Mouse (Mus musculus) heart, embryonic 11.5 days (tissue): ENCODE results near the gene Erv3. TPM values are rescaled to one million over a fixed set of nuclear protein-coding genes. Genes with fewer than 3 reads are reported as not detected.

Source experiments
- ATAC-seq: fragments of 200-750 bp; cut with Nextera tagmentation; replicated peaks from 2 replicates; pipeline ENCODE4 v1.8.0; 2017; ENCODE audit warnings: moderate library complexity; ENCODE audit not compliant: insufficient number of reproducible peaks, low FRiP score, low TSS enrichment
- H3K27ac ChIP-seq: fragments of 300-500 bp; sonication (generic); 2 replicates; pipeline ENCODE4 v1.5.1; 2014; ENCODE audit warnings: mild to moderate bottlenecking, low read depth, low read length
- H3K27me3 ChIP-seq: fragments of 300-500 bp; sonication (generic); 2 replicates; pipeline ENCODE4 v1.6.1; 2014; ENCODE audit warnings: mild to moderate bottlenecking, low read length, mixed read lengths; ENCODE audit not compliant: control insufficient read depth, insufficient read depth
- H3K36me3 ChIP-seq: fragments of 300-500 bp; sonication (generic); 2 replicates; pipeline ENCODE4 v1.6.1; 2014; ENCODE audit warnings: mild to moderate bottlenecking, low read length, moderate library complexity, mixed read lengths; ENCODE audit not compliant: control insufficient read depth, insufficient read depth
- H3K4me1 ChIP-seq: fragments of 300-500 bp; sonication (generic); 2 replicates; pipeline ENCODE4 v1.6.1; 2014; ENCODE audit warnings: low read length; ENCODE audit not compliant: control insufficient read depth, insufficient read depth
- H3K4me2 ChIP-seq: fragments of 300-500 bp; sonication (generic); 2 replicates; pipeline ENCODE4 v1.6.1; 2014; ENCODE audit warnings: mild to moderate bottlenecking, moderate library complexity
- H3K4me3 ChIP-seq: fragments of 300-500 bp; sonication (generic); 2 replicates; pipeline ENCODE4 v1.5.1; 2014; ENCODE audit warnings: low read depth, low read length
- H3K9ac ChIP-seq: fragments of 300-500 bp; sonication (generic); 2 replicates; pipeline ENCODE4 v1.6.1; 2014; ENCODE audit warnings: mild to moderate bottlenecking, low read depth, low read length, moderate library complexity
- H3K9me3 ChIP-seq: fragments of 300-500 bp; sonication (generic); replicated peaks from 2 replicates; pipeline ENCODE4 v1.6.1; 2016; ENCODE audit warnings: low read length; ENCODE audit not compliant: control insufficient read depth
- WGBS: fragments of 180-500 bp; shearing (Covaris S2); extraction: QIAGEN DNeasy Blood & Tissue Kit; methylation state at CpG from one replicate; pipeline ENCODE4 v1.1.7; 2014; ENCODE audit not compliant: insufficient replicate concordance; 5-methylcytosine and 5-hydroxymethylcytosine counted together
- polyA plus RNA-seq: library from polyadenylated mRNA; unstranded; fragments of >200 nt; fragmentation: Nextera tagmentation; extraction: Ambion mirVana; gene quantifications from 2 replicates; pipeline ENCODE4 v1.2.1, GENCODE M21; 2014

Gene Erv3
- polyA plus RNA-seq, 1 experiment from 2014 or later = not detected

- Histone ChIP-seq H3K4me1 (peaks cover 4% of the 10 kb centered on the region; the same call in 1 of the 2 replicates), H3K4me2 (no peak overlapping the region), H3K36me3 (no peaks in the 10 kb centered on the region), H3K9ac (no peak overlapping the region), H3K27ac (no peak overlapping the region), H3K27me3 (no peaks in the 10 kb centered on the region), H3K9me3 (no peaks in the 10 kb centered on the region), H3K4me3 (no peak overlapping the region)
- 62% methylated on average over 4 of the region's 4 CpGs for WGBS
- ATAC-seq = no peak
Observed at GRCm38 (mm10) chr2:131881766-131882165, 22.2 kb upstream of the Erv3 start.

GRCm38 (mm10) chr2:131876551-131877265, 17.2 kb upstream of the Erv3 start:
- ATAC-seq = no peak
- 84% methylated on average over 7 of the region's 7 CpGs for WGBS

GRCm38 (mm10) chr2:131873376-131873775, 13.8 kb upstream of the Erv3 start:
- Histone ChIP-seq H3K4me1 (no peaks in the 10 kb centered on the region), H3K9ac (no peak overlapping the region), H3K4me2 (no peak overlapping the region), H3K4me3 (no peak overlapping the region), H3K36me3 (no peaks in the 10 kb centered on the region), H3K9me3 (no peaks in the 10 kb centered on the region), H3K27ac (no peak overlapping the region), H3K27me3 (no peaks in the 10 kb centered on the region)
- ATAC-seq = no peak
- 59% methylated on average over 1 of the region's 1 CpGs for WGBS

More at GRCm38 (mm10) chr2:131876551-131877265, 17.2 kb upstream of the Erv3 start:
- Histone ChIP-seq H3K9me3 (no peaks in the 10 kb centered on the region), H3K27ac (no peak overlapping the region), H3K4me1 (no peaks in the 10 kb centered on the region), H3K36me3 (no peaks in the 10 kb centered on the region), H3K4me2 (no peak overlapping the region), H3K27me3 (no peaks in the 10 kb centered on the region), H3K9ac (no peak overlapping the region), H3K4me3 (no peak overlapping the region)

GRCm38 (mm10) chr2:131868983-131869382, 9.4 kb upstream of the Erv3 start:
- Histone ChIP-seq H3K4me3 (no peak overlapping the region), H3K36me3 (no peaks in the 10 kb centered on the region), H3K9me3 (no peaks in the 10 kb centered on the region), H3K4me1 (no peaks in the 10 kb centered on the region), H3K9ac (no peak overlapping the region), H3K4me2 (no peak overlapping the region), H3K27me3 (no peaks in the 10 kb centered on the region), H3K27ac (no peak overlapping the region)
- ATAC-seq = no peak
- WGBS = 72% methylated on average over 5 of the region's 5 CpGs

GRCm38 (mm10) chr2:131866676-131867075, 7.1 kb upstream of the Erv3 start:
- no peaks in the 10 kb centered on the region for H3K36me3 ChIP-seq
- no peak for ATAC-seq
- no peaks in the 10 kb centered on the region for H3K9me3 ChIP-seq
- H3K9ac ChIP-seq = no peak overlapping the region
- no peaks in the 10 kb centered on the region for H3K27me3 ChIP-seq
- no peak overlapping the region for H3K27ac ChIP-seq
- H3K4me3 ChIP-seq = no peak overlapping the region
- H3K4me2 ChIP-seq = no peak overlapping the region
- H3K4me1 ChIP-seq = no peaks in the 10 kb centered on the region

- H3K9me3 ChIP-seq = no peaks in the 10 kb centered on the region
- no peak overlapping the region for H3K4me2 ChIP-seq
- H3K36me3 ChIP-seq = no peaks in the 10 kb centered on the region
- no peak overlapping the region for H3K27ac ChIP-seq
- no peak overlapping the region for H3K4me3 ChIP-seq
- H3K27me3 ChIP-seq = no peaks in the 10 kb centered on the region
- WGBS = 65% methylated on average over 2 of the region's 2 CpGs
- no peak for ATAC-seq
- H3K4me1 ChIP-seq = no peaks in the 10 kb centered on the region
- no peak overlapping the region for H3K9ac ChIP-seq
Observed at GRCm38 (mm10) chr2:131864262-131864796, 4.8 kb upstream of the Erv3 start.

GRCm38 (mm10) chr2:131863472-131863871, 3.9 kb upstream of the Erv3 start:
- 48% methylated on average over 3 of the region's 3 CpGs for WGBS
- no peaks in the 10 kb centered on the region for H3K9me3 ChIP-seq
- no peak overlapping the region for H3K4me3 ChIP-seq
- no peak overlapping the region for H3K9ac ChIP-seq
- no peaks in the 10 kb centered on the region for H3K36me3 ChIP-seq
- no peak for ATAC-seq
- no peak overlapping the region for H3K4me2 ChIP-seq
- H3K27me3 ChIP-seq = no peaks in the 10 kb centered on the region
- no peaks in the 10 kb centered on the region for H3K4me1 ChIP-seq
- no peak overlapping the region for H3K27ac ChIP-seq

- H3K27me3 ChIP-seq = no peaks in the 10 kb centered on the region
- no peak overlapping the region for H3K9ac ChIP-seq
- no peak overlapping the region for H3K4me3 ChIP-seq
- H3K4me2 ChIP-seq = no peak overlapping the region
- no peak for ATAC-seq
- no peaks in the 10 kb centered on the region for H3K9me3 ChIP-seq
- no peak overlapping the region for H3K27ac ChIP-seq
- 63% methylated on average over 3 of the region's 3 CpGs for WGBS
- no peaks in the 10 kb centered on the region for H3K4me1 ChIP-seq
- H3K36me3 ChIP-seq = no peaks in the 10 kb centered on the region
Observed at GRCm38 (mm10) chr2:131862617-131863275, 3.2 kb upstream of the Erv3 start.

GRCm38 (mm10) chr2:131857838-131858237, 1.7 kb downstream of the Erv3 start:
- Histone ChIP-seq H3K4me1 (no peaks in the 10 kb centered on the region), H3K9me3 (no peaks in the 10 kb centered on the region), H3K27me3 (no peaks in the 10 kb centered on the region), H3K36me3 (no peaks in the 10 kb centered on the region), H3K9ac (no peak overlapping the region), H3K4me2 (no peak overlapping the region), H3K4me3 (no peak overlapping the region), H3K27ac (no peak overlapping the region)
- no peak for ATAC-seq
